Mouse (Mus musculus): Measurements from ENCODE around the gene Asprv1.

Asprv1 gene

GRCm38 (mm10) chr6:86665076-86665475, 37.1 kb downstream of the Asprv1 start:
- no peak for DNase-seq (ENCODE audit: extremely low spot score, low read depth, low spot score)

GRCm38 (mm10) chr6:86665560-86666307, 37.8 kb downstream of the Asprv1 start:
- no peak for DNase-seq (ENCODE audit: extremely low spot score, low read depth, low spot score)

- no peak for DNase-seq (ENCODE audit: extremely low spot score, low read depth, low spot score)
Observed at GRCm38 (mm10) chr6:86667061-86667460, 39.1 kb downstream of the Asprv1 start.

GRCm38 (mm10) chr6:86668580-86669239, 40.7 kb downstream of the Asprv1 start, which contains the start of gene Mxd1:
Gene Mxd1 (minus strand): TSS chr6:86669161.
- DNase-seq (ENCODE audit: extremely low spot score, low read depth, low spot score): no peak

- DNase-seq (ENCODE audit: extremely low spot score, low read depth, low spot score): peak; percentile 97
Observed at GRCm38 (mm10) chr6:86669240-86669727, 41.3 kb downstream of the Asprv1 start.

- DNase-seq (ENCODE audit: extremely low spot score, low read depth, low spot score): peak; percentile 76
Observed at GRCm38 (mm10) chr6:86670873-86671272, 42.9 kb downstream of the Asprv1 start.

GRCm38 (mm10) chr6:86678341-86678740, 50.4 kb downstream of the Asprv1 start:
- no peak for DNase-seq (ENCODE audit: extremely low spot score, low read depth, low spot score)

Data from hindlimb bud, embryonic 11.5 days (tissue).